Mouse (Mus musculus) liver, embryonic 14.5 days (tissue): ENCODE data around the gene Sh3gl1. TPM values are rescaled to one million over a fixed set of nuclear protein-coding genes. Genes with fewer than 3 reads are reported as not detected.

Source experiments
- ATAC-seq: fragments of 200-750 bp; cut with Nextera tagmentation; 2 replicates; pipeline ENCODE4 v1.8.0; 2017; ENCODE audit warnings: moderate number of reproducible peaks, mild to moderate bottlenecking, moderate library complexity; ENCODE audit not compliant: insufficient read depth
- DNase-seq, 3 experiments: peaks; one replicate each; pipeline ENCODE4 v3.0.0-alpha.2; 2012 to 2013; ENCODE audit warnings: low read depth in 3 of 3, low spot score in 3 of 3
- H3K27ac ChIP-seq: fragments of 300-500 bp; sonication (generic); 2 replicates; pipeline ENCODE4 v1.5.1; 2014; ENCODE audit warnings: moderate library complexity, mild to moderate bottlenecking, control low read depth, inconsistent platforms
- H3K27me3 ChIP-seq: fragments of 300-500 bp; sonication (generic); 2 replicates; pipeline ENCODE4 v1.6.1; 2014; ENCODE audit warnings: mild to moderate bottlenecking, low read length, moderate library complexity; ENCODE audit not compliant: control insufficient read depth, insufficient read depth
- H3K36me3 ChIP-seq: fragments of 300-500 bp; sonication (generic); replicated peaks from 2 replicates; pipeline ENCODE4 v1.6.1; 2014; ENCODE audit warnings: low read depth; ENCODE audit not compliant: control insufficient read depth, insufficient read depth
- H3K4me1 ChIP-seq, 2 experiments: fragments of 200-500 bp in 1 of 2; fragments of 300-500 bp in 1 of 2; sonication (generic) in 1 of 2; replicated peaks; 2 replicates each; pipeline ENCODE4 v1.6.1; 2012 to 2014; ENCODE audit warnings: antibody characterized with exemption in 1 of 2, inconsistent platforms in 1 of 2, low read length in 1 of 2; ENCODE audit not compliant: control insufficient read depth in 2 of 2, insufficient read depth in 2 of 2
- H3K4me2 ChIP-seq: fragments of 300-500 bp; sonication (generic); 2 replicates; pipeline ENCODE4 v1.6.1; 2014; ENCODE audit warnings: low read depth, mild to moderate bottlenecking, control low read depth, moderate library complexity
- H3K4me3 ChIP-seq, 2 experiments: fragments of 200-500 bp in 1 of 2; fragments of 300-500 bp in 1 of 2; sonication (generic) in 1 of 2; 2 replicates each; pipeline ENCODE4 v1.5.1; 2012 to 2014; ENCODE audit warnings: low read depth in 2 of 2, low read length in 2 of 2, mild to moderate bottlenecking in 2 of 2, control low read depth in 1 of 2, inconsistent platforms in 1 of 2, moderate library complexity in 1 of 2; ENCODE audit not compliant: insufficient read depth in 1 of 2
- H3K9ac ChIP-seq: fragments of 300-500 bp; sonication (generic); replicated peaks from 2 replicates; pipeline ENCODE4 v1.6.1; 2014; ENCODE audit warnings: mild to moderate bottlenecking, control low read depth, moderate library complexity
- H3K9me3 ChIP-seq: fragments of 300-500 bp; sonication (generic); 2 replicates; pipeline ENCODE4 v1.6.1; 2016; ENCODE audit warnings: low read length, mixed read lengths; ENCODE audit not compliant: control insufficient read depth
- CTCF ChIP-seq: IDR thresholded peaks from 2 replicates; pipeline ENCODE4 v1.5.1; 2016; ENCODE audit warnings: antibody characterized with exemption, low read depth, control low read depth
- EP300 ChIP-seq: IDR thresholded peaks from 2 replicates; pipeline ENCODE4 v1.6.1; 2016; ENCODE audit warnings: antibody characterized with exemption, low read depth
- WGBS: fragments of 180-500 bp; shearing (Covaris S2); extraction: QIAGEN DNeasy Blood & Tissue Kit; methylation state at CpG from one replicate; pipeline ENCODE4 v1.1.7; 2014; ENCODE audit not compliant: insufficient replicate concordance; 5-methylcytosine and 5-hydroxymethylcytosine counted together
- polyA plus RNA-seq, 2 experiments: library from polyadenylated mRNA; depleted of rRNA in 1 of 2; stranded (reverse) in 1 of 2; unstranded in 1 of 2; fragments of >200 nt; fragmentation: Nextera tagmentation in 1 of 2; extraction: Ambion mirVana in 1 of 2; gene quantifications; 2 replicates each; pipeline versions ENCODE4 v1.2.1 to v1.2.3; 2012 to 2014

Gene Sh3gl1
- polyA plus RNA-seq, 2 experiments: 28.8 to 32.9 TPM

DNA sequence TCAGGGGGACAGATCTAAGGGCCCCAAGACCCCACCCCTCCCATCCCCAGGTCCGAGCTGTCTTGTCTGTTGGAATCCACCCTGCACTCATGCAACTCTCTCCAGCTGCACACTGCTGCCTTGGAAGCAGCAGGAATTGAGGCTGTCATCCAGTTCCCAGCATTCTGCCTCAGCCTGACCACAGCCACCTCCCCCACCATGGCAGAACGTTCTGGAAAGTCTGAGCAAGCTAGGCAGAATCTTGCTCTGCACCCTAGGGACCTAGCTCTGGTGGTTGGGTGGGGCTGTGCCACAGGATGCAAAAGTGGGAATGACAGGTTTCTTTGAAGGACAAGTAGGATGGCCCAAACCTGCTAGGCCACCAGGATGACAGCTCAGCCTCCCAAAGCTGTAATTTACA lies 12.0 kb downstream of the Sh3gl1 start:
- Histone ChIP-seq H3K9ac (no peak overlapping the region), H3K9me3 (no peaks in the 10 kb centered on the region), H3K4me1 (peaks cover 0 to 14% of the 10 kb centered on the region in 2 experiments; a peak in 2 of 4 replicates), H3K4me2 (no peak overlapping the region), H3K4me3 (no peak overlapping the region), H3K27ac (no peak overlapping the region), H3K27me3 (no peaks in the 10 kb centered on the region), H3K36me3 (no peaks in the 10 kb centered on the region)
- 54% methylated on average over 2 of the region's 2 CpGs for WGBS
- DNase-seq (no peak), ATAC-seq (no peak)
- TF ChIP-seq CTCF (no peak), EP300 (no peak)

DNA sequence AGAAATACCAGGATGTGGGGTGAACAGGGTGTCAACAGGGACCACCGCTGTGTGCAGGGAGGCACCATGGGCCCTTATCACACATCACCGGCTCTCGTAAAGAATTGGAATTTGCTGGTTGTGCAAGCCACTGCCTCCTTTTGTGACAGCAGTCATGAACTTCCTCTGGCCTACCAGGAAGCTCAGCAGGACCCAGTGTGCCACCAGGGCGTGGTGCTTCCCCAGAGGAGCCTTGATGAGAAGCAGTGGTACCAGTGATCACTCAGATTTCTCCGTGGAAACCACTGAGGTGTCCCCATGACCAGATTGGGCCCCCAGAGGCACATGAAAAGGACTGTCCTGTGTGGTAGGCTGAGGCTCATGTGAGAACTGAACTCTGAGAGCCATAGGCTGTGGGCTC lies 13.0 kb downstream of the Sh3gl1 start:
- 32% methylated on average over 5 of the region's 5 CpGs for WGBS
- no peak for ATAC-seq

GRCm38 (mm10) chr17:56022989-56023290 lies 13.5 kb downstream of the Sh3gl1 start:
- no peak overlapping the region for H3K4me3 ChIP-seq
- ATAC-seq (no peak), DNase-seq (no peak)
- no peak overlapping the region for H3K4me2 ChIP-seq
- no peak for TF ChIP-seq CTCF
- no peak for TF ChIP-seq EP300
- no peak overlapping the region for H3K9ac ChIP-seq
- no peaks in the 10 kb centered on the region; the same call in none of the 2 replicates for H3K36me3 ChIP-seq
- no peaks in the 10 kb centered on the region for H3K9me3 ChIP-seq
- peaks cover 0 to 14% of the 10 kb centered on the region in 2 experiments; a peak in 2 of 4 replicates for H3K4me1 ChIP-seq
- H3K27me3 ChIP-seq: no peaks in the 10 kb centered on the region
- H3K27ac ChIP-seq: no peak overlapping the region
- WGBS: 78% methylated on average over 4 of the region's 4 CpGs

More for the DNA sequence above, 13.0 kb downstream of the Sh3gl1 start:
- TF ChIP-seq CTCF: no peak
- TF ChIP-seq EP300: no peak
- Histone ChIP-seq H3K36me3 (no peaks in the 10 kb centered on the region; the same call in 1 of the 2 replicates), H3K4me2 (no peak overlapping the region), H3K9me3 (no peaks in the 10 kb centered on the region), H3K9ac (no peak overlapping the region), H3K27me3 (no peaks in the 10 kb centered on the region), H3K4me3 (no peak overlapping the region), H3K4me1 (peaks cover 0 to 14% of the 10 kb centered on the region in 2 experiments; a peak in 2 of 4 replicates), H3K27ac (no peak overlapping the region)
- no peak for DNase-seq

- 83% methylated on average over 2 of the region's 2 CpGs for WGBS
- Histone ChIP-seq H3K9ac (no peak overlapping the region), H3K9me3 (no peaks in the 10 kb centered on the region), H3K27ac (no peak overlapping the region), H3K4me1 (peaks cover 0 to 14% of the 10 kb centered on the region in 2 experiments; a peak in 2 of 4 replicates), H3K4me2 (no peak overlapping the region), H3K27me3 (no peaks in the 10 kb centered on the region), H3K36me3 (peaks cover 5% of the 10 kb centered on the region), H3K4me3 (no peak overlapping the region)
- no peak for TF ChIP-seq CTCF
- TF ChIP-seq EP300: no peak
- DNase-seq (no peak), ATAC-seq (no peak)
Observed at GRCm38 (mm10) chr17:56022131-56022988, 14.1 kb downstream of the Sh3gl1 start.

- TF ChIP-seq CTCF: 0 out of 2 replicates have a peak, but pooled peaks have one; percentile 5
- no peak for TF ChIP-seq EP300
- Histone ChIP-seq H3K9me3 (no peaks in the 10 kb centered on the region), H3K4me3 (no peak overlapping the region), H3K36me3 (peaks cover 14% of the 10 kb centered on the region), H3K27me3 (no peaks in the 10 kb centered on the region), H3K4me2 (no peak overlapping the region), H3K4me1 (peaks cover 0 to 14% of the 10 kb centered on the region in 2 experiments; a peak in 2 of 4 replicates), H3K9ac (no peak overlapping the region), H3K27ac (no peak overlapping the region)
- ATAC-seq (no peak), DNase-seq (no peak)
- WGBS: 57% methylated on average over 4 of the region's 4 CpGs
Observed at GRCm38 (mm10) chr17:56021161-56021910, 15.1 kb downstream of the Sh3gl1 start.
